Mouse (Mus musculus) heart, adult 2 months (tissue): ENCODE results near the gene Fkbpl. TPM values are rescaled to one million over a fixed set of nuclear protein-coding genes. Genes with fewer than 3 reads are reported as not detected.
A peak's percentile ranks its signal among the peaks of the same experiment; 100 is the strongest.

Experiments used
- DNase-seq, 2 experiments: peaks; one replicate each; pipeline ENCODE4 v3.0.0; 2021
- H3K27ac ChIP-seq: fragments of 200-600 bp; 2 replicates; pipeline ENCODE4 v1.8.1; 2022
- H3K27me3 ChIP-seq: fragments of 200-500 bp; 2 replicates; pipeline ENCODE4 v1.6.1; 2012; ENCODE audit warnings: mild to moderate bottlenecking, low read length, inconsistent platforms, mixed read lengths; ENCODE audit not compliant: control insufficient read depth, insufficient read depth
- H3K36me3 ChIP-seq: fragments of 200-500 bp; 2 replicates; pipeline ENCODE4 v1.6.1; 2012; ENCODE audit warnings: low read length, inconsistent platforms; ENCODE audit not compliant: control insufficient read depth, insufficient read depth
- H3K4me1 ChIP-seq: fragments of 200-500 bp; 2 replicates; pipeline ENCODE4 v1.6.1; 2011; ENCODE audit warnings: low read length; ENCODE audit not compliant: control insufficient read depth, insufficient read depth
- H3K4me3 ChIP-seq: fragments of 200-600 bp; 2 replicates; pipeline ENCODE4 v1.8.1; 2022
- H3K79me2 ChIP-seq: fragments of 200-500 bp; replicated peaks from 2 replicates; pipeline ENCODE4 v1.6.1; 2012; ENCODE audit warnings: mild to moderate bottlenecking, inconsistent platforms, low read length, moderate library complexity, mixed read lengths; ENCODE audit not compliant: control insufficient read depth, insufficient read depth
- H3K9ac ChIP-seq: fragments of 200-500 bp; 2 replicates; pipeline ENCODE4 v1.6.1; 2012; ENCODE audit warnings: low read depth, mild to moderate bottlenecking, control low read depth, inconsistent platforms, low read length, mixed read lengths
- CTCF ChIP-seq: fragments of 200-600 bp; IDR thresholded peaks from 2 replicates; pipeline ENCODE4 v1.8.1; 2022; ENCODE audit warnings: antibody characterized with exemption, mild to moderate bottlenecking, moderate library complexity
- EP300 ChIP-seq: fragments of 200-500 bp; IDR thresholded peaks from 2 replicates; pipeline ENCODE4 v1.6.1; 2011; ENCODE audit warnings: low read depth, low read length, control low read depth; ENCODE audit not compliant: insufficient read depth
- POLR2A ChIP-seq: fragments of 200-500 bp; IDR thresholded peaks from 2 replicates; pipeline ENCODE4 v1.6.1; 2011; ENCODE audit warnings: mild to moderate bottlenecking, low read depth, low read length, control low read depth; ENCODE audit not compliant: insufficient read depth
- WGBS: fragments of 180-500 bp; shearing (Covaris S2); methylation state at CpG from one replicate; pipeline ENCODE4 v1.1.7; 2018; 5-methylcytosine and 5-hydroxymethylcytosine counted together
- intact Hi-C: fragments of 180-260 bp; cut with DNase I; formaldehyde crosslinking; loops from one replicate; pipeline ENCODE4 v1.15.1; 2025
- polyA plus RNA-seq: library from polyadenylated mRNA; depleted of rRNA; stranded (reverse); fragments of >200 nt; gene quantifications from 2 replicates; pipeline ENCODE4 v1.2.3, GENCODE M21; 2012
- total RNA-seq, 2 experiments: library from RNA; stranded (reverse); gene quantifications; 2 replicates each; pipeline ENCODE4 v1.2.3; 2021

Gene Fkbpl
- total and polyA plus RNA-seq, 3 experiments, result 4.0 to 7.9 (median 7.9) TPM

- peaks cover 18% of the 10 kb centered on the region for H3K27me3 ChIP-seq
- WGBS, result 63% methylated on average over 7 of the region's 7 CpGs
These were observed 25.7 kb downstream of the Fkbpl start, which contains the start of gene Tnxb for GRCm38 (mm10) chr17:34670235-34670634. Tnxb (plus strand) TSS chr17:34670535.

GRCm38 (mm10) chr17:34671151-34672066, 26.8 kb downstream of the Fkbpl start:
- Histone ChIP-seq H3K27ac (no peak overlapping the region), H3K79me2 (no peaks in the 10 kb centered on the region), H3K9ac (peak overlapping the region; percentile 26), H3K4me1 (peaks cover 2% of the 10 kb centered on the region; the same call in 1 of the 2 replicates), H3K4me3 (peak overlapping the region; percentile 18), H3K27me3 (peaks cover 18% of the 10 kb centered on the region), H3K36me3 (no peaks in the 10 kb centered on the region)
- TF ChIP-seq POLR2A (no peak), EP300 (no peak), CTCF (peak; percentile 18; the same call in 1 of the 2 replicates)
- no peak for DNase-seq
- WGBS, result 18% methylated on average over 91 of the region's 93 CpGs
- intact Hi-C loops, result no loop called here

More at GRCm38 (mm10) chr17:34670235-34670634, 25.7 kb downstream of the Fkbpl start, which contains the start of gene Tnxb:
- Histone ChIP-seq H3K79me2 (no peaks in the 10 kb centered on the region), H3K27ac (no peak within 1 kb of the TSS), H3K36me3 (no peaks in the 10 kb centered on the region), H3K4me1 (peaks cover 2% of the 10 kb centered on the region; the same call in 1 of the 2 replicates), H3K4me3 (peak within 1 kb of the TSS; percentile 18; the same call in 1 of the 2 replicates), H3K9ac (peak within 1 kb of the TSS; percentile 26)
- DNase-seq, result no peak
- TF ChIP-seq EP300, result no peak
- no peak for TF ChIP-seq POLR2A
- intact Hi-C loops, result no loop called here

GRCm38 (mm10) chr17:34672246-34672792, 27.8 kb downstream of the Fkbpl start:
- Histone ChIP-seq H3K36me3 (no peaks in the 10 kb centered on the region), H3K4me3 (no peak overlapping the region), H3K9ac (peak overlapping the region; percentile 7; the same call in 1 of the 2 replicates), H3K79me2 (no peaks in the 10 kb centered on the region), H3K4me1 (peaks cover 2% of the 10 kb centered on the region; the same call in 1 of the 2 replicates), H3K27ac (no peak overlapping the region), H3K27me3 (peaks cover 18% of the 10 kb centered on the region)
- 41% methylated on average over 49 of the region's 49 CpGs for WGBS
- intact Hi-C loops, result no loop called here
- TF ChIP-seq CTCF (no peak), EP300 (no peak)
- DNase-seq, result no peak

GRCm38 (mm10) chr17:34673139-34673538, 28.6 kb downstream of the Fkbpl start:
- H3K27me3 ChIP-seq, result peaks cover 18% of the 10 kb centered on the region
- no peak for DNase-seq

GRCm38 (mm10) chr17:34674524-34675204, 30.1 kb downstream of the Fkbpl start:
- Histone ChIP-seq H3K9ac (no peak overlapping the region), H3K4me1 (peaks cover 2% of the 10 kb centered on the region; the same call in 1 of the 2 replicates), H3K36me3 (no peaks in the 10 kb centered on the region), H3K27ac (no peak overlapping the region), H3K27me3 (peaks cover 18% of the 10 kb centered on the region), H3K79me2 (no peaks in the 10 kb centered on the region), H3K4me3 (no peak overlapping the region)
- no peak for DNase-seq
- 46% methylated on average over 11 of the region's 11 CpGs for WGBS
- intact Hi-C loops, result no loop called here
- TF ChIP-seq EP300 (no peak), POLR2A (no peak), CTCF (no peak)

More at GRCm38 (mm10) chr17:34673139-34673538, 28.6 kb downstream of the Fkbpl start:
- no peaks in the 10 kb centered on the region for H3K79me2 ChIP-seq
- no peak overlapping the region for H3K9ac ChIP-seq
- H3K36me3 ChIP-seq, result no peaks in the 10 kb centered on the region
- H3K27ac ChIP-seq, result no peak overlapping the region
- WGBS, result 84% methylated on average over 7 of the region's 7 CpGs
- H3K4me3 ChIP-seq, result no peak overlapping the region
- intact Hi-C loops, result no loop called here
- TF ChIP-seq POLR2A, result no peak
- no peak for TF ChIP-seq CTCF
- TF ChIP-seq EP300, result no peak
- H3K4me1 ChIP-seq, result peaks cover 2% of the 10 kb centered on the region; the same call in 1 of the 2 replicates
